Mouse (Mus musculus) stomach, postnatal 0 days (tissue): ENCODE measurements around the gene Tmem185b.

ENCODE experiments used
- CTCF ChIP-seq: IDR thresholded peaks from 2 replicates; pipeline ENCODE4 v1.5.1; 2016; ENCODE audit warnings: antibody characterized with exemption, low read depth, mild to moderate bottlenecking, moderate library complexity
- EP300 ChIP-seq: optimal IDR thresholded peaks from 2 replicates; pipeline ENCODE3; 2016; ENCODE audit warnings: antibody characterized with exemption

DNA sequence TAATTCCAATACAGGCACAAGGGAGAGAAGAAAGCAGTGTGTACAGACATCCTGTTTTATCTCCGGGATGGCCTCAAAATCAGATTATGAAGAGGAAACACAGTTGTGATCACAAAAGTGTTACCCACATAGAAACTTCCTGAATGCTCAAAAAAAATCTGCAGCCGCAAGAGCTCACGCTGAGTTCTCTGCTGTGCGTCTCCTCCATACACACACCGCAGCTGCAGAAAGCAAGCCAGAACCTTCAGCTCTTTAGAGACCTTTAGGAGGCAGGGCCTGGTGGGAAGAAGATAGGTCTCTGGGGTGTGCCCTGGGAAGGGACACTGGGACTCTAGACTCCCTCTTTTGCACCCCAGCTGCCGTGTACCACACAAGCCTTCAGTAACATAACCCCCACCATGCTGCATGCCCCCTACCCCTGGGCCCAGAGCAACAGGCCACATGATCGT is 49.0 kb upstream of the Tmem185b start:
- TF ChIP-seq CTCF (no peak), EP300 (no peak)
